Mouse (Mus musculus): Measurements from ENCODE around the gene Gltpd2. TPM values are rescaled to one million over a fixed set of nuclear protein-coding genes. Genes with fewer than 3 reads are reported as not detected.

Gltpd2 gene
- polyA plus RNA-seq, 1 experiment from 2014 or later: 0.44 TPM

DNA sequence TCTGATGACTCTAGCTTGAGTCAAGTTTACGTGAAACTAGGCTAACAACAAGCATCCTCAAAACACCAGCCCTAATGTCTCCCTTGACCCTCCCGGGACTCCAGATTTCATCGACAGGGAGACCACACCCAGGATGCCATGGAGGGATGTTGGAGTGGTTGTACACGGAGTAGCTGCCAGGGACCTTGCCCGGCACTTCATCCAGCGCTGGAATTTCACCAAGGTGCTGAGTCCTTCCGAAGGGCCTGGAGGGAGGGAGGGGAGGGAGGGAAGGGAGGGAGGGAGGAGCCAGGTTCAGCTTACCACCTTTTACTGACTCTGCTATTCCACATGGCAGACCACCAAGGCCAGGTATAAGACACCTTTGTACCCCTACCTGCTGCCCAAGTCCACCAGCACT, 34.9 kb downstream of the Gltpd2 start:
- H3K27me3 ChIP-seq (replicated peaks; ENCODE audit: low read depth, poor library complexity, severe bottlenecking): peaks cover 20% of the 10 kb centered on the region
- H3K4me3 ChIP-seq: no peak overlapping the region
- 24% methylated on average over 7 of the region's 7 CpGs for WGBS
- DNase-seq (ENCODE audit: low spot score): no peak
- no peaks in the 10 kb centered on the region for H3K9me3 ChIP-seq
- H3K36me3 ChIP-seq (replicated peaks): no peaks in the 10 kb centered on the region
- H3K27ac ChIP-seq (replicated peaks): no peak overlapping the region
- H3K4me1 ChIP-seq: peaks cover 11% of the 10 kb centered on the region

- no peaks in the 10 kb centered on the region for H3K9me3 ChIP-seq
- H3K27me3 ChIP-seq (replicated peaks; ENCODE audit: low read depth, poor library complexity, severe bottlenecking): peaks cover 12% of the 10 kb centered on the region; the same call in 1 of the 2 replicates
- H3K4me3 ChIP-seq: no peak overlapping the region
- H3K36me3 ChIP-seq (replicated peaks): no peaks in the 10 kb centered on the region
- H3K27ac ChIP-seq (replicated peaks): no peak overlapping the region
- WGBS: 90% methylated on average over 9 of the region's 9 CpGs
- peaks cover 22% of the 10 kb centered on the region for H3K4me1 ChIP-seq
- no peak for DNase-seq (ENCODE audit: low spot score)
These were observed 38.5 kb downstream of the Gltpd2 start for GRCm38 (mm10) chr11:70557545-70557944.

DNA sequence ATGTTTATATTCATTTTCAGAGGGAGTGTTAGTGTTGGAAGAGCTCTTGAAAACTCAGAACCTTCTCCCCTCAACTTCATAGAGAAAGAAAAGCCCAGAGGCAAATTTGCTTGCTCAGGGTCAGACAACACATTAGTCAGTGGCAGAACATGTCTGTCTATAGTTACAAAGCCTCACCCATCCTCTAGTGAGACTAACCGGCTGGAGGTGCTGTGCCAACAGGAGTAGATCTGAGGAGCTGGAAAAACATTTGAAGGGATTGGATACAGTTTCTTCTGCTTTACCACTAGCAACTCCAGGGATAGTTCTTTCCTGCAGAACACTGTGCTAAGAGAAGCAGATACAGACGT, 42.9 kb downstream of the Gltpd2 start:
- Histone ChIP-seq H3K27me3 (replicated peaks; ENCODE audit: low read depth, poor library complexity, severe bottlenecking) (no peaks in the 10 kb centered on the region), H3K4me1 (peaks cover 47% of the 10 kb centered on the region), H3K27ac (replicated peaks) (peak overlapping the region; percentile 96), H3K4me3 (peak overlapping the region; percentile 96), H3K36me3 (replicated peaks) (peaks cover under 1% of the 10 kb centered on the region; the same call in 1 of the 2 replicates), H3K9me3 (no peaks in the 10 kb centered on the region)
- 0% methylated on average over 2 of the region's 2 CpGs for WGBS
- DNase-seq (ENCODE audit: low spot score): no peak

DNA sequence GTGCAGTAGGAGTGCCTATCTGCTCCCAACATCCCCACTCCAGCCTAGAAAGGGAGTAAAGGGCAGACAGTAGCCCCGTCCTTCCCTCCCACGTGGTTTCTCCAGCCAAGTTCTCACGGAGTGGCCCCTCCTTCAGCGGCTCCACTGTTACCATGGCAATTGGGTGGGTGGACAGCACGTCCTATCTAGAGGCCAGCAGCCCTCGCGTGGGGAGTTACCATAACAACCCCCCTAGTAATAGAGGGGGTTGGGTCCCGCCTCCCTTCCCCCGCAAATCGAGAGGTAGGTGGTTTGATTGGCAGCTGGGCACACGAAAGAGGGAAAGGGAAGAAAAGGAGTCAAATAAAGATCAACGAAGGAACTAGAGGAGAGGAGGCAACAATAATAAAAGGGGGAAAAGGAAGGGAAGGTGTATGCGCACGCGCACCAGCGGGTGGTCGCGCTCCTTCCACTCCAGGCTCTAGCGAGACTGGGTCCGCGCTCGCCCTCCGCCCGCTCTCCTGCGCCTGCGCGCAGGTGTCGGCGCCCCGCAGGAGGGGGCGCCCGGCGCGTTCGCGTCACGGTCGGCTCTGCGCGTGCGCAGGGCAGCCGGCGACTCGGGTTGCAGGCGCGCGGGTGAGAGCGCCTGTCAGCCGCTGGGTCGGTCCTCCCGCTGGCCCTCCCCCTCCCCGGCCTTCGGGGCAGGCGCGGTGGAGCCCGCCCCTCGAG, 43.4 kb downstream of the Gltpd2 start, which contains the start of gene Mink1:
Gene Mink1, plus strand, starts transcription at position 595 of the 708 bp plus-strand sequence.
- Histone ChIP-seq H3K27ac (replicated peaks) (peak within 1 kb of the TSS; percentile 96), H3K4me1 (peaks cover 50% of the 10 kb centered on the region), H3K9me3 (no peaks in the 10 kb centered on the region), H3K4me3 (peak within 1 kb of the TSS; percentile 96), H3K36me3 (replicated peaks) (peaks cover 6% of the 10 kb centered on the region; the same call in 1 of the 2 replicates), H3K27me3 (replicated peaks; ENCODE audit: low read depth, poor library complexity, severe bottlenecking) (no peaks in the 10 kb centered on the region)
- peak; percentile 97 for DNase-seq (ENCODE audit: low spot score)
- under 1% methylated on average over 57 of the region's 57 CpGs for WGBS

DNA sequence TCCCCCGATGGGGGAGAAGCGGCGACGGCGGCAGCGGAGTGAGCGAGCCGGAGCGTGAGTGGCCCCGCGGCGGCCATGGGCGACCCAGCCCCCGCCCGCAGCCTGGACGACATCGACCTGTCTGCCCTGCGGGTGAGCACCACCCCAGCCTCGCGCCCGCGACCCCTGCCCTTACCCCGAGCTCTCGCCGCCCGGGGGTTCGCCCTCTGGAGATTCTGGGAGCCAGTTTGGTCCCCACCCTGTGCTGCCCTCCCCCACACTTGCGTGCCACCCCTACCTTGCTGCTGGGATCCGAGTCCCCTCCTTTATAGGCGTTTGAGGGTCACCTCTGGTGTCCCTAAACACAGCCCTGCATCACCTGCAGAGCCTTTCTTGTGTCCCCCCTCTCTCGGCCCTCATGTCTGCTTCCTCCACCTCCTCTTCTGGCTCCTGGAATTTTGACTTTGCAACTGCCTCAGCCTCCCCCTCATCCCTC, 44.0 kb downstream of the Gltpd2 start:
- peaks cover 50% of the 10 kb centered on the region for H3K4me1 ChIP-seq
- under 1% methylated on average over 31 of the region's 31 CpGs for WGBS
- no peaks in the 10 kb centered on the region for H3K27me3 ChIP-seq (replicated peaks; ENCODE audit: low read depth, poor library complexity, severe bottlenecking)
- no peak for DNase-seq (ENCODE audit: low spot score)
- peaks cover 11% of the 10 kb centered on the region for H3K36me3 ChIP-seq (replicated peaks)
- H3K27ac ChIP-seq (replicated peaks): peak overlapping the region; percentile 96
- no peaks in the 10 kb centered on the region for H3K9me3 ChIP-seq
- H3K4me3 ChIP-seq: peak overlapping the region; percentile 96

DNA sequence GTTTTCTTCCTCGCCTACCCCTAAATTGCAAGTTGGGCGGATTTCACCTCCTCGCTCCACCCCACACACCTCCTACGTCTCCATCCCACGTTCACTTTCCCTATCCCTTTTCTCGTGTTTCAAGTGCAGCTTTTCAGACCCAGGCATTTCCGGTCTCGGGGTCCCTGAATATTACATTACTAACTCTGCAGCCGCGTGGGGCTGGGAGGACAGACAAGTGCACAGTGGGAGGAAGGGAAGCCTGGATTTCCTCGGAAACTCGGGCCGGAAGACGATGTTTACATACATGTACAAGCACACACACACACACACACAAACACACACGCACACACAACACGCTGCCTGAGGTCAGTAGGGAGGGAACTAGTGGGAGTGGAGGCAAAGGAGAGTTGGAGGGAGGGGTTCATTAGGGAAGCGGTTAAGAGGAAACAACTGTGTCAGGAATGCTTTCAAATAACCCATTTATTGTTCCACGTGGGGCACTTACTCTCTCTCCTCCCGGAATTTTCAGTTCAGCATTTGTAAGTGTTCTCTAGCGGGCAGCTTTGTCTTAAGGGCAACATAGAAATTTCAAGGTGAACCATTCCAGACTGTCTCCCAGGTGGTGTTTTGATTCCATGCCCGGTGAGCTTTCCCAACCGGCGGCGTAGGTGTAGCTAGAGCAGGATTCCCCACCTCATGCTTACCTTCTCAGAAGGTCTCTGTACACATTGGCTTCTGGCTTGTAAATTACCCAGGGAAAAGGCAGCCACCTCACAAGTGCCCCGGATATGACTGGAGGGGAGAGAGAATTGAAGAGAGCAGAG, 44.7 kb downstream of the Gltpd2 start:
- Histone ChIP-seq H3K9me3 (no peaks in the 10 kb centered on the region), H3K36me3 (replicated peaks) (peaks cover 18% of the 10 kb centered on the region), H3K4me3 (peak overlapping the region; percentile 96), H3K4me1 (peaks cover 50% of the 10 kb centered on the region), H3K27me3 (replicated peaks; ENCODE audit: low read depth, poor library complexity, severe bottlenecking) (no peaks in the 10 kb centered on the region), H3K27ac (replicated peaks) (peak overlapping the region; percentile 96)
- WGBS: 3% methylated on average over 25 of the region's 25 CpGs
- DNase-seq (ENCODE audit: low spot score): peak; percentile 61

DNA sequence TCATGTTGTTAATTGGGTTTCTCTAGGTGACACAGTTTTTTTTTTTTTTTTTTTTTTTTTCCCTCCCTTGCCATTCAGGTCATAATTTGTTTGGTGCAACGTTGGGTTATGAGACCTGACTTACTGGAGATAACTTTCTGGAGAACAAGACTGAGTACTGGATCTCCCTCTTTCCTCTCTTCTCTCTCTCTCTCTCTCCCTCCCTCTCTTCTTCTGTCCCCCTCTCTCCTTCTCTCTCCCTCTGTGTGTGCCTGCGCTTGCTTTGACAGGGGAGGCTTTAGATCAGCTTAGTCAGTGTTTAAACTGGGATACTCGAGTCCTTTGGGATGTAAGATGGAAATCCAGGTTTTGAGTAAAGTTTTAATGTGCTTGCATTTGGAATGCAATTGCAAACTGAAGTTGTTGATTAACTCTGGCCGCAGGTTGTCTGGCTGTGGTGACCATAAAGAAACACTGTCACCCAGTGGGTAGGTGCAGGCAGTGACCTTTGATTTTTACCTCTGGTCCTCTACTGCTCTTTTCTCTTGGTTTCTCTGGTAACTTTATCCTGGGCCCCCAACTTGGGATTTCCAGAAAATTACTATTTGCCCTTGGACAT, 45.4 kb downstream of the Gltpd2 start:
- peak overlapping the region; percentile 96; the same call in 1 of the 2 replicates for H3K27ac ChIP-seq (replicated peaks)
- H3K4me1 ChIP-seq: peaks cover 50% of the 10 kb centered on the region
- no peaks in the 10 kb centered on the region for H3K9me3 ChIP-seq
- DNase-seq (ENCODE audit: low spot score): no peak
- H3K4me3 ChIP-seq: peak overlapping the region; percentile 96
- WGBS: 44% methylated on average over 4 of the region's 4 CpGs
- H3K36me3 ChIP-seq (replicated peaks): peaks cover 19% of the 10 kb centered on the region
- no peaks in the 10 kb centered on the region for H3K27me3 ChIP-seq (replicated peaks; ENCODE audit: low read depth, poor library complexity, severe bottlenecking)

DNA sequence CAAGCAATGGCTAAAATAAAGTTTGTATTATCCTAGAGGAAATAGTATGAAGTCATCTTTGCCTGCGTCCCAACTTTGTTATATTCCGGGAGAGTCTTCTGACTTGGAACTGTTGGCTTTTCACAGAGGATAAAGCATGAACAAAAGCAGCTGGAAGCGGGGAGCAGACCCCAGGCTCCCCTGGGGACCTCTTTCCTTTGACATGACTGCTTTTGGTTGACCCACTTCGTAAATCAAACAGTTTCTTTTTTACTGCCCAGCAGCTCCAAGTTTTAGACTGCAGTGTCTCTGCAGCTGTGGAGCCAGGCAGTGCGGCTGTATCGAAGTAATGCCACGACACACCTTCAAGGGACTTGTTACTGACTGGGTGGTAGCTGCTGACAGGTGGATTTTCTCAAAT, 47.6 kb downstream of the Gltpd2 start:
- H3K4me3 ChIP-seq: no peak overlapping the region
- peaks cover 19% of the 10 kb centered on the region for H3K36me3 ChIP-seq (replicated peaks)
- DNase-seq (ENCODE audit: low spot score): no peak
- peaks cover 49% of the 10 kb centered on the region for H3K4me1 ChIP-seq
- no peak overlapping the region for H3K27ac ChIP-seq (replicated peaks)
- 87% methylated on average over 7 of the region's 7 CpGs for WGBS
- no peaks in the 10 kb centered on the region for H3K27me3 ChIP-seq (replicated peaks; ENCODE audit: low read depth, poor library complexity, severe bottlenecking)
- no peaks in the 10 kb centered on the region for H3K9me3 ChIP-seq

Other genes with a start within 250 kb of the Gltpd2 start
- gene Alox12e, start 196.6 kb upstream of the Gltpd2 start, polyA plus RNA-seq (2016; fragmentation: Nextera tagmentation; extraction: Ambion mirVana): not detected in 2 replicates
- 0.11 and 0.29 TPM in 2 replicates for gene Alox15, start 167.2 kb upstream of the Gltpd2 start, polyA plus RNA-seq (2016; fragmentation: Nextera tagmentation; extraction: Ambion mirVana)
- 60.7 and 62.0 TPM in 2 replicates for gene Pelp1, start 109.2 kb upstream of the Gltpd2 start, polyA plus RNA-seq (2016; fragmentation: Nextera tagmentation; extraction: Ambion mirVana)
- 28.4 and 29.4 TPM in 2 replicates for gene Arrb2, start 86.6 kb upstream of the Gltpd2 start, polyA plus RNA-seq (2016; fragmentation: Nextera tagmentation; extraction: Ambion mirVana)
- gene Med11, start 67.3 kb upstream of the Gltpd2 start, polyA plus RNA-seq (2016; fragmentation: Nextera tagmentation; extraction: Ambion mirVana): 44.1 TPM in 2 replicates
- 0.16 and 0.45 TPM in 2 replicates for gene Zmynd15, start 59.8 kb upstream of the Gltpd2 start, polyA plus RNA-seq (2016; fragmentation: Nextera tagmentation; extraction: Ambion mirVana)
- gene Cxcl16, start 59.2 kb upstream of the Gltpd2 start, polyA plus RNA-seq (2016; fragmentation: Nextera tagmentation; extraction: Ambion mirVana): 0.39 and 0.65 TPM in 2 replicates
- gene Tm4sf5, start 14.0 kb upstream of the Gltpd2 start, polyA plus RNA-seq (2016; fragmentation: Nextera tagmentation; extraction: Ambion mirVana): 0.35 and 0.77 TPM in 2 replicates
- not detected in 2 replicates for gene Vmo1, start 4.6 kb upstream of the Gltpd2 start, polyA plus RNA-seq (2016; fragmentation: Nextera tagmentation; extraction: Ambion mirVana)
- gene Psmb6, start 6.2 kb downstream of the Gltpd2 start, polyA plus RNA-seq (2016; fragmentation: Nextera tagmentation; extraction: Ambion mirVana): 1,123 and 1,132 TPM in 2 replicates
- gene Gm40193, start 13.7 kb downstream of the Gltpd2 start, polyA plus RNA-seq (2016; fragmentation: Nextera tagmentation; extraction: Ambion mirVana): not detected in 2 replicates
- gene Pld2, start 20.9 kb downstream of the Gltpd2 start, polyA plus RNA-seq (2016; fragmentation: Nextera tagmentation; extraction: Ambion mirVana): 3.2 and 3.7 TPM in 2 replicates
- 14.6 and 15.2 TPM in 2 replicates for gene Mink1, start 43.7 kb downstream of the Gltpd2 start, polyA plus RNA-seq (2016; fragmentation: Nextera tagmentation; extraction: Ambion mirVana)
- gene 4930544D05Rik, start 96.7 kb downstream of the Gltpd2 start, polyA plus RNA-seq (2016; fragmentation: Nextera tagmentation; extraction: Ambion mirVana): not detected in 2 replicates
- gene Chrne, start 100.0 kb downstream of the Gltpd2 start, polyA plus RNA-seq (2016; fragmentation: Nextera tagmentation; extraction: Ambion mirVana): not detected in 2 replicates
- gene Gp1ba, start 119.9 kb downstream of the Gltpd2 start, polyA plus RNA-seq (2016; fragmentation: Nextera tagmentation; extraction: Ambion mirVana): 0.26 and 0.76 TPM in 2 replicates
- gene Rnf167, start 128.0 kb downstream of the Gltpd2 start, polyA plus RNA-seq (2016; fragmentation: Nextera tagmentation; extraction: Ambion mirVana): 89.7 and 91.9 TPM in 2 replicates
- 135 and 137 TPM in 2 replicates for gene Slc25a11, start 128.3 kb downstream of the Gltpd2 start, polyA plus RNA-seq (2016; fragmentation: Nextera tagmentation; extraction: Ambion mirVana)
- 2,153 and 2,165 TPM in 2 replicates for gene Pfn1, start 135.4 kb downstream of the Gltpd2 start, polyA plus RNA-seq (2016; fragmentation: Nextera tagmentation; extraction: Ambion mirVana)
- gene Eno3, start 138.0 kb downstream of the Gltpd2 start, polyA plus RNA-seq (2016; fragmentation: Nextera tagmentation; extraction: Ambion mirVana): 72.9 and 88.4 TPM in 2 replicates
- 181 and 185 TPM in 2 replicates for gene Spag7, start 150.2 kb downstream of the Gltpd2 start, polyA plus RNA-seq (2016; fragmentation: Nextera tagmentation; extraction: Ambion mirVana)
- 10.5 and 10.9 TPM in 2 replicates for gene Camta2, start 168.9 kb downstream of the Gltpd2 start, polyA plus RNA-seq (2016; fragmentation: Nextera tagmentation; extraction: Ambion mirVana)
- 0.69 and 0.99 TPM in 2 replicates for gene Inca1, start 181.0 kb downstream of the Gltpd2 start, polyA plus RNA-seq (2016; fragmentation: Nextera tagmentation; extraction: Ambion mirVana)
- gene Kif1c, start 181.4 kb downstream of the Gltpd2 start, polyA plus RNA-seq (2016; fragmentation: Nextera tagmentation; extraction: Ambion mirVana): 1.6 and 2.0 TPM in 2 replicates
- gene Zfp3, start 245.0 kb downstream of the Gltpd2 start, polyA plus RNA-seq (2016; fragmentation: Nextera tagmentation; extraction: Ambion mirVana): 4.7 and 5.7 TPM in 2 replicates